Mouse (Mus musculus) midbrain, embryonic 10.5 days (tissue): ENCODE measurements at regions not wholly inside any gene's neighbourhood (a gene's known extent, or its start where the extent isn't known, plus 50 kb on each side); places are given as distances from the start of the nearest gene placed in this dataset.
A peak's percentile ranks its signal among the peaks of the same experiment; 100 is the strongest.

Source experiments
- DNase-seq: peaks from one replicate; pipeline ENCODE4 v3.0.0-alpha.2; 2017; ENCODE audit warnings: low spot score
- H3K27ac ChIP-seq: fragments of 300-500 bp; sonication (generic); replicated peaks from 2 replicates; pipeline ENCODE4 v1.5.1; 2016; ENCODE audit warnings: mild to moderate bottlenecking
- H3K27me3 ChIP-seq: fragments of 300-500 bp; sonication (generic); 2 replicates; pipeline ENCODE4 v1.6.1; 2016; ENCODE audit warnings: low read depth, mild to moderate bottlenecking; ENCODE audit not compliant: poor library complexity, severe bottlenecking
- H3K36me3 ChIP-seq: fragments of 300-500 bp; sonication (generic); 2 replicates; pipeline ENCODE4 v1.6.1; 2016; ENCODE audit warnings: mild to moderate bottlenecking, moderate library complexity
- H3K4me1 ChIP-seq: fragments of 300-500 bp; sonication (generic); 2 replicates; pipeline ENCODE4 v1.6.1; 2016
- H3K4me3 ChIP-seq: fragments of 300-500 bp; sonication (generic); 2 replicates; pipeline ENCODE4 v1.5.1; 2016; ENCODE audit warnings: mild to moderate bottlenecking, moderate library complexity
- H3K9me3 ChIP-seq: fragments of 300-500 bp; sonication (generic); replicated peaks from 2 replicates; pipeline ENCODE4 v1.6.1; 2016; ENCODE audit warnings: mild to moderate bottlenecking
- WGBS: fragments of 180-500 bp; shearing (Covaris S2); methylation state at CpG from one replicate; pipeline ENCODE4 v1.1.7; 2016; 5-methylcytosine and 5-hydroxymethylcytosine counted together

DNA sequence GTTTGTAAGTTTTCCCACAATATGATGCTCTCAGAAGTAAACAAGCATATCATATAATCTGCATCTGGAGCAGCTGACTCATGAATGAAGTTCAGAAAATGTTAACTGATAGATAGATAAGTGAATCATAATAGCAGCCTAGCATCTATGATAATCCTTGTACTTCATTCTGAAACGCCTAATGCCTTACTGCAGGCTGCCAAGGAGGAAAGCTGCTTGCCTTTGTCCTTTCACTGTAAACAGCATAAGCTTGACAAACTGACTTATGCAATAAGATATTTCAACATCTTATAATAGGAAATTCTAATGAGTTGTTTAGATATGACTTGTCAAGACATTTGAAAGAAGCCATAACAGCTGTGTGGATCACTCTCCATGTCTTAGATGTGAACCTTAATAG is 920.3 kb upstream of the Gm7489 start:
- H3K27me3 ChIP-seq: no peaks in the 10 kb centered on the region
- H3K4me3 ChIP-seq: no peak overlapping the region
- no peaks in the 10 kb centered on the region for H3K36me3 ChIP-seq
- H3K27ac ChIP-seq: peak overlapping the region; percentile 78
- H3K4me1 ChIP-seq: peaks cover 30% of the 10 kb centered on the region
- H3K9me3 ChIP-seq: no peaks in the 10 kb centered on the region
- DNase-seq: no peak
- WGBS: 56% methylated on average over 1 of the region's 1 CpGs

- peak; percentile 13 for DNase-seq
These were observed 916.9 kb upstream of the Gm7489 start for GRCm38 (mm10) chr15:52967801-52968235.

DNA sequence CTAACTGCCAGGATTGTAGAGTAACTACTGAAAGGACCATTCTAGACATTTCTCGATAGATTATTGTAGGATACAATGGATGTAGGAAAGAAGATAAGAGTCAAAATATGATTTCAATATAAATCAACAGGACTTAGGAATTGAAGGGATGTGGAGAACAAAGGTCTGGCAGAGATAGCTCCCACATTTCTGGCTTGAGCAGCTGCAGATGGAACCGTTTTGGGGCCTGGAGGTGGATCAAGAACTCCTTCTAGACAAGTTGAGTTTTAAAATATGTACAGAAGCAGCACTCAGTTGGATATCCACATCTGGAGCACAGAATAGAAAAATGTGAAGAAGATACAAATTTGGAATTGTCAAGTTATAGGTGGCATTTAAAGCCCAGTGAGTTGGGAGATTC is 901.9 kb upstream of the Gm7489 start:
- WGBS: 88% methylated on average over 2 of the region's 2 CpGs
- H3K27me3 ChIP-seq: no peaks in the 10 kb centered on the region
- H3K36me3 ChIP-seq: no peaks in the 10 kb centered on the region
- H3K4me3 ChIP-seq: no peak overlapping the region
- no peaks in the 10 kb centered on the region for H3K4me1 ChIP-seq
- no peak overlapping the region for H3K27ac ChIP-seq
- H3K9me3 ChIP-seq: no peaks in the 10 kb centered on the region
- no peak for DNase-seq

More at GRCm38 (mm10) chr15:52967801-52968235, 916.9 kb upstream of the Gm7489 start:
- Histone ChIP-seq H3K4me3 (no peak overlapping the region), H3K27me3 (no peaks in the 10 kb centered on the region), H3K4me1 (peaks cover 25% of the 10 kb centered on the region), H3K9me3 (no peaks in the 10 kb centered on the region), H3K36me3 (no peaks in the 10 kb centered on the region), H3K27ac (peak overlapping the region; percentile 38)
- WGBS: 19% methylated on average over 4 of the region's 4 CpGs

GRCm38 (mm10) chr15:52990580-52990979 is 894.1 kb upstream of the Gm7489 start:
- Histone ChIP-seq H3K9me3 (no peaks in the 10 kb centered on the region), H3K4me1 (no peaks in the 10 kb centered on the region), H3K27ac (no peak overlapping the region), H3K36me3 (no peaks in the 10 kb centered on the region), H3K4me3 (no peak overlapping the region), H3K27me3 (no peaks in the 10 kb centered on the region)
- DNase-seq: no peak

- no peak for DNase-seq
- H3K4me1 ChIP-seq: no peaks in the 10 kb centered on the region
- no peaks in the 10 kb centered on the region for H3K9me3 ChIP-seq
- H3K4me3 ChIP-seq: no peak overlapping the region
- H3K36me3 ChIP-seq: no peaks in the 10 kb centered on the region
- 88% methylated on average over 1 of the region's 1 CpGs for WGBS
- no peak overlapping the region for H3K27ac ChIP-seq
- H3K27me3 ChIP-seq: no peaks in the 10 kb centered on the region
These were observed 890.4 kb upstream of the Gm7489 start for GRCm38 (mm10) chr15:52994351-52994750.

DNA sequence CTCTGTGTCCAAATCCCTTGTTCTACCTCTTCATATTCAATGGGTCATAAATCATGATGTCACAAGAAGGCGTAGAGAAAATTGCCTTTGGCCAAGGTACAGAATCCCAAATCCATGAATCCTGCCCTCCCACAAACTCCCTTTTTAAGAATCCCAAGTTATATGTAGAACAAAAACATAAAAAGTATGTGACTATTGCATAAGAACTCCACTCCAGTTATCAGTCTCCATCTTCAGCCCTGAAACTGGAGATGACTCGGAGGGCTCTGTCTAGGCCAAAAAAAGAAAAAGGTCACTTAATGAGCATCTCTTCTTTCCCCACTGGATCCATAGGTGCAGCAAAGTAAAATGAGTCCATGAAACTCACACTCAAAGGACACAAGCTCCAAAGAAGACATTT is 885.5 kb upstream of the Gm7489 start:
- H3K4me3 ChIP-seq: no peak overlapping the region
- no peaks in the 10 kb centered on the region for H3K36me3 ChIP-seq
- WGBS: 88% methylated on average over 2 of the region's 2 CpGs
- no peak overlapping the region for H3K27ac ChIP-seq
- no peaks in the 10 kb centered on the region for H3K4me1 ChIP-seq
- H3K27me3 ChIP-seq: no peaks in the 10 kb centered on the region
- no peaks in the 10 kb centered on the region for H3K9me3 ChIP-seq
- DNase-seq: no peak

GRCm38 (mm10) chr15:52999776-53000175 is 884.9 kb upstream of the Gm7489 start:
- H3K4me1 ChIP-seq: no peaks in the 10 kb centered on the region
- no peaks in the 10 kb centered on the region for H3K36me3 ChIP-seq
- DNase-seq: no peak
- WGBS: 89% methylated on average over 2 of the region's 2 CpGs
- H3K4me3 ChIP-seq: no peak overlapping the region
- no peak overlapping the region for H3K27ac ChIP-seq
- no peaks in the 10 kb centered on the region for H3K9me3 ChIP-seq
- no peaks in the 10 kb centered on the region for H3K27me3 ChIP-seq

GRCm38 (mm10) chr15:53001429-53001828 is 883.3 kb upstream of the Gm7489 start:
- H3K36me3 ChIP-seq: no peaks in the 10 kb centered on the region
- no peaks in the 10 kb centered on the region for H3K9me3 ChIP-seq
- H3K27me3 ChIP-seq: no peaks in the 10 kb centered on the region
- no peak overlapping the region for H3K4me3 ChIP-seq
- 89% methylated on average over 3 of the region's 3 CpGs for whole genome bisulfite sequencing
- no peak overlapping the region for H3K27ac ChIP-seq
- H3K4me1 ChIP-seq: no peaks in the 10 kb centered on the region
- no peak for DNase-seq

GRCm38 (mm10) chr15:53001964-53002363 is 882.7 kb upstream of the Gm7489 start:
- Histone ChIP-seq H3K27ac (no peak overlapping the region), H3K4me1 (no peaks in the 10 kb centered on the region), H3K4me3 (no peak overlapping the region), H3K36me3 (no peaks in the 10 kb centered on the region), H3K27me3 (no peaks in the 10 kb centered on the region), H3K9me3 (no peaks in the 10 kb centered on the region)
- no peak for DNase-seq
- WGBS: 89% methylated on average over 4 of the region's 4 CpGs

DNA sequence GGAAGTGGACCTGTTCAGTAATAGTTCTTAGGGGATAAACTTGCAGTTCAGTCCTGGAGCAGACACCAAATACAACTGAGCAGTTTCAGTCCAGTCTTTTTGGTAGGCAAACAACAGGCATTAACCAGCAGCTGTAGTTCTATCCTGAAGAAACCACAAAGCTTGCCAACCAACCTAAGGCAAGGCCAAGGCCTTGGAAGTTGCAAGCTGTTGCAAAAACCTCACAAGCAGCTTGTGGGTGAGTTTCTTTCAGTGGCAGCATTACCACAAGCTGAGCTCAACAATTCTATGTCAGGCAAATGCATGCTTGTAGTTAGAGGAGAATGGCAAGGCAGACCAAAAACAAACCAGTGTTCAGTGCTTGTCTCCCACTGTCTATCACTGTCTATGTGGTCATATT is 880.6 kb upstream of the Gm7489 start:
- no peak overlapping the region for H3K4me3 ChIP-seq
- no peak for DNase-seq
- no peaks in the 10 kb centered on the region for H3K36me3 ChIP-seq
- no peaks in the 10 kb centered on the region for H3K4me1 ChIP-seq
- H3K27me3 ChIP-seq: no peaks in the 10 kb centered on the region
- no peaks in the 10 kb centered on the region for H3K9me3 ChIP-seq
- no peak overlapping the region for H3K27ac ChIP-seq

- Histone ChIP-seq H3K27me3 (no peaks in the 10 kb centered on the region), H3K36me3 (no peaks in the 10 kb centered on the region), H3K27ac (no peak overlapping the region), H3K4me3 (no peak overlapping the region), H3K9me3 (no peaks in the 10 kb centered on the region), H3K4me1 (no peaks in the 10 kb centered on the region)
- WGBS: 71% methylated on average over 1 of the region's 1 CpGs
- no peak for DNase-seq
These were observed 877.9 kb upstream of the Gm7489 start for GRCm38 (mm10) chr15:53006844-53007243.

- Histone ChIP-seq H3K36me3 (no peaks in the 10 kb centered on the region), H3K4me1 (no peaks in the 10 kb centered on the region), H3K27ac (no peak overlapping the region), H3K4me3 (no peak overlapping the region), H3K27me3 (no peaks in the 10 kb centered on the region), H3K9me3 (no peaks in the 10 kb centered on the region)
- WGBS: 87% methylated on average over 3 of the region's 3 CpGs
- DNase-seq: no peak
These were observed 875.4 kb upstream of the Gm7489 start for GRCm38 (mm10) chr15:53009337-53009736.
